In the genomic region with DNA sequence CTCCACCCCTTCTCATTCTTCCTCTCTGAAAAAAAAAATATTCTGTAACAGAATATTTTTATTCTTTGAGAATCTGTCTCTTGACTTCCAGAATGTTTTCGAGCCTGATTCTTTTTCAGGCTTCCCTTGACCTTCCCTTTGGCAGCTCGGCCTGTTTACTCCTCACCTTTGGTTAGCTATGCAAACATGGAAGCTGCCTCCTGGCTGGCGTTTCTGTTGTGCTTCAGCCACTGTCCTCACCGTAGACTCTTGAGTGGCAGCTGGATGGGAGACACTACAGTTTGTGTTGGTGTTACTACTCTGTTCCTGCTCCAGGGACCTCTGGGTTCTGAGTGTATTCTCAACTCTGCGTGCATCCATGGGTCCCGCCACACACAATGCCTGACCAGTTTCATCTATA, we compare ENCODE assay signal across 15 mouse cellular contexts.
A peak's percentile ranks its signal among the peaks of the same experiment; 100 is the strongest.
DNase-seq lines count a peak whose midpoint lies in the region; ATAC-seq and TF ChIP-seq lines count a peak whose summit lies in the region.
"Had no signal": no experiment of that assay in that cellular context is flagged by ENCODE, and none has a peak within 500 bp of the region (broad histone marks: within the 10 kb centered on the region; RNA-seq: fewer than 3 reads in every experiment).

No protein-coding gene starts in this region.

- DNase-seq in heart, postnatal 25 days (ENCODE audit: low spot score) = no peak
- DNase-seq in retina, embryonic 14.5 days (ENCODE audit: low spot score) = no peak
- DNase-seq: embryo, embryonic 11 days; kidney, adult 8-10 months; kidney, postnatal 25 days; thymus, postnatal 4 days had no signal

- no peak overlapping the region for H3K4me3 ChIP-seq in heart, embryonic 12.5 days
- H3K4me3 ChIP-seq in intestine, embryonic 16.5 days (ENCODE audit: low read length) = no peak overlapping the region
- no peak overlapping the region for H3K4me3 ChIP-seq in intestine, embryonic 15.5 days (replicated peaks)
- H3K4me3 ChIP-seq in midbrain, embryonic 15.5 days = no peak overlapping the region
- H3K4me3 ChIP-seq in midbrain, embryonic 13.5 days (replicated peaks) = no peak overlapping the region
- H3K4me3 ChIP-seq in small intestine, adult 2 months (ENCODE audit: low read depth, low read length) = no peak overlapping the region
- H3K4me3 ChIP-seq: limb, embryonic 12.5 days had no signal

- H3K36me3 ChIP-seq in heart, embryonic 12.5 days = peaks cover 28% of the 10 kb centered on the region
- no peaks in the 10 kb centered on the region; the same call in 1 of the 2 replicates for H3K36me3 ChIP-seq in intestine, embryonic 16.5 days (ENCODE audit: control insufficient read depth, insufficient read depth, low read length)
- H3K36me3 ChIP-seq in intestine, embryonic 15.5 days = 0 out of 2 replicates have a peak, but pooled peaks cover 3% of the 10 kb centered on the region
- no peaks in the 10 kb centered on the region for H3K36me3 ChIP-seq in midbrain, embryonic 15.5 days (replicated peaks)
- H3K36me3 ChIP-seq in midbrain, embryonic 13.5 days = 0 out of 2 replicates have a peak, but pooled peaks cover 3% of the 10 kb centered on the region
- no peaks in the 10 kb centered on the region for H3K36me3 ChIP-seq in small intestine, adult 2 months (ENCODE audit: control insufficient read depth, insufficient read depth, low read length)
- H3K36me3 ChIP-seq: G1E had no signal

- WGBS in heart, embryonic 12.5 days = 69% methylated on average over 6 of the region's 6 CpGs
- WGBS in intestine, embryonic 16.5 days = 70% methylated on average over 6 of the region's 6 CpGs
- WGBS in intestine, embryonic 15.5 days = 69% methylated on average over 6 of the region's 6 CpGs
- 64% methylated on average over 6 of the region's 6 CpGs for WGBS in midbrain, embryonic 15.5 days
- WGBS in midbrain, embryonic 13.5 days = 78% methylated on average over 6 of the region's 6 CpGs
- WGBS in small intestine, adult 2 months = 60% methylated on average over 6 of the region's 6 CpGs

- no peak for TF ChIP-seq CTCF in small intestine, adult 2 months (IDR thresholded peaks at IDR 0.05; ENCODE audit: extremely low read depth, insufficient read length, insufficient replicate concordance, low read depth, low read length)

- TF ChIP-seq POLR2A in small intestine, adult 2 months (IDR thresholded peaks at IDR 0.05; ENCODE audit: low read depth, low read length) = no peak

- peaks cover 54% of the 10 kb centered on the region for H3K4me1 ChIP-seq in heart, embryonic 12.5 days (replicated peaks)
- peaks cover 17% of the 10 kb centered on the region for H3K4me1 ChIP-seq in intestine, embryonic 16.5 days (ENCODE audit: control insufficient read depth, insufficient read depth, low read length)
- peaks cover 18% of the 10 kb centered on the region for H3K4me1 ChIP-seq in intestine, embryonic 15.5 days (replicated peaks)
- H3K4me1 ChIP-seq in midbrain, embryonic 15.5 days = peaks cover 53% of the 10 kb centered on the region
- peaks cover 56% of the 10 kb centered on the region for H3K4me1 ChIP-seq in midbrain, embryonic 13.5 days (replicated peaks)
- H3K4me1 ChIP-seq in small intestine, adult 2 months (ENCODE audit: control insufficient read depth, insufficient read depth, insufficient read length, low read length) = peaks cover 5% of the 10 kb centered on the region; the same call in 1 of the 2 replicates

- H3K27ac ChIP-seq in heart, embryonic 12.5 days (ENCODE audit: poor library complexity, severe bottlenecking) = peak overlapping the region; percentile 58; the same call in 1 of the 2 replicates
- peak overlapping the region; percentile 18; the same call in 1 of the 2 replicates for H3K27ac ChIP-seq in intestine, embryonic 16.5 days (ENCODE audit: low read length)
- H3K27ac ChIP-seq in intestine, embryonic 15.5 days = no peak overlapping the region
- H3K27ac ChIP-seq in midbrain, embryonic 15.5 days = 0 out of 2 replicates have a peak overlapping the region, but pooled peaks have one; percentile 20
- no peak overlapping the region for H3K27ac ChIP-seq in midbrain, embryonic 13.5 days
- H3K27ac ChIP-seq in small intestine, adult 2 months (ENCODE audit: insufficient read depth, low read depth, low read length) = peak overlapping the region; percentile 22; the same call in 1 of the 2 replicates

- no peak for ATAC-seq in heart, embryonic 12.5 days (ENCODE audit: insufficient number of reproducible peaks, low FRiP score)
- ATAC-seq in intestine, embryonic 16.5 days = no peak
- no peak for ATAC-seq in intestine, embryonic 15.5 days
- no peak for ATAC-seq in midbrain, embryonic 15.5 days (replicated peaks)
- ATAC-seq in midbrain, embryonic 13.5 days = no peak
- ATAC-seq: forebrain, embryonic 14.5 days had no signal

- H3K9ac ChIP-seq in heart, embryonic 12.5 days = no peak overlapping the region
- H3K9ac ChIP-seq in intestine, embryonic 16.5 days (ENCODE audit: low read depth, low read length) = no peak overlapping the region
- H3K9ac ChIP-seq in intestine, embryonic 15.5 days = no peak overlapping the region
- H3K9ac ChIP-seq in midbrain, embryonic 15.5 days = no peak overlapping the region
- H3K9ac ChIP-seq in midbrain, embryonic 13.5 days (replicated peaks) = no peak overlapping the region
- H3K9ac ChIP-seq: limb, embryonic 12.5 days had no signal

- intact Hi-C loops in heart, postnatal 25 days (cut with DNase I) = no loop called here

- no peaks in the 10 kb centered on the region for H3K9me3 ChIP-seq in heart, embryonic 12.5 days (replicated peaks)
- no peaks in the 10 kb centered on the region for H3K9me3 ChIP-seq in intestine, embryonic 16.5 days (ENCODE audit: control insufficient read depth, low read length)
- H3K9me3 ChIP-seq in intestine, embryonic 15.5 days = no peaks in the 10 kb centered on the region
- H3K9me3 ChIP-seq in midbrain, embryonic 15.5 days = no peaks in the 10 kb centered on the region
- H3K9me3 ChIP-seq in midbrain, embryonic 13.5 days = no peaks in the 10 kb centered on the region
- H3K9me3 ChIP-seq: limb, embryonic 12.5 days had no signal

- no peak overlapping the region for H3K4me2 ChIP-seq in heart, embryonic 12.5 days
- H3K4me2 ChIP-seq in intestine, embryonic 16.5 days (ENCODE audit: low read depth, low read length) = no peak overlapping the region
- H3K4me2 ChIP-seq in intestine, embryonic 15.5 days (replicated peaks) = no peak overlapping the region
- H3K4me2 ChIP-seq in midbrain, embryonic 15.5 days = no peak overlapping the region
- no peak overlapping the region for H3K4me2 ChIP-seq in midbrain, embryonic 13.5 days (replicated peaks)
- H3K4me2 ChIP-seq: limb, embryonic 12.5 days had no signal

- no peaks in the 10 kb centered on the region for H3K27me3 ChIP-seq in heart, embryonic 12.5 days (replicated peaks)
- no peaks in the 10 kb centered on the region for H3K27me3 ChIP-seq in intestine, embryonic 16.5 days (replicated peaks; ENCODE audit: control insufficient read depth, insufficient read depth, low read length)
- no peaks in the 10 kb centered on the region for H3K27me3 ChIP-seq in intestine, embryonic 15.5 days (replicated peaks)
- H3K27me3 ChIP-seq in midbrain, embryonic 15.5 days (replicated peaks) = no peaks in the 10 kb centered on the region
- H3K27me3 ChIP-seq in midbrain, embryonic 13.5 days = no peaks in the 10 kb centered on the region
- no peaks in the 10 kb centered on the region for H3K27me3 ChIP-seq in small intestine, adult 2 months (ENCODE audit: control insufficient read depth, insufficient read depth, low read length)
- H3K27me3 ChIP-seq: limb, embryonic 12.5 days had no signal

Comparison
In these comparisons a context has a peak if more than half of its experiments do, and no peak if none do; other contexts are left out.
1. H3K27ac ChIP-seq: peak in heart, embryonic 12.5 days (single experiment), intestine, embryonic 16.5 days (single experiment), midbrain, embryonic 15.5 days (single experiment) and small intestine, adult 2 months (single experiment); none in intestine, embryonic 15.5 days (single experiment) and midbrain, embryonic 13.5 days (single experiment).